Mouse (Mus musculus): ENCODE results near the gene L3mbtl3.

DNA sequence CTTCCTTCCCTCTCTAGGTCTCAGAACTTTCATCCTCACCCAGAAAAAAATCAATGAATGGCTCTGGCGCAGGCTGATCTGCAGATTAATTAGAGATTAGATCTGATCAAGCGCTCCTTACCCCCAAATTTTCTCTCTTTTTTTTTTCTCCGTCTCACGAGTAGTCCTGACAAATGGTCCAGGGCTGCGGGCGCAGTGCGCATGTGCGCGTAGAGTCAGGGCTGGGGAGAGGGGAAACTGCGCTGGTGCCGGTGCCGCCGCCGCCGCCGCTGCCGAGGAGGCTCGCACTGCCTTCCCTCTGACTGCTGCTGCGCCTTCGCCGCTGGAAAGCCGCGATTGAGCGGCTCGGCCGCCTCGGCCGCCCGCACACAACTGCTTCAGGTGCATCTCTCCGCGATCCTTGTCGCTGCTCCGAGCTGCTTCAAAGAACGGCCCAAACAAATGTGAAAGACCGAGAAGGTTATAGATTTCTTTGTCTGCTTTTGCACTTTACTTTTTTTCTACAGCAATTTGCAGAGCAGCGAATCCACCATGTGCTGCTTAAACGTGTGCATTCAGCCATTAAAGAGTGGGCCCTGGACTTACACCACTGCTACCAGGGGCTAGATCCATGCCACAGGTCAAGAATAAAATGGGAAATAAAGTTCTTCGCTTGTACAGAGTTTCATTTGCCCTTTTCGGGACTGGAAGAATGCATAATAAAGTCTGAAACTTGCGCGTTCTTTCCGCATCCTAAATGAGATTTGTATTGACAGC, at the start of gene L3mbtl3:
- TF ChIP-seq MAZ (IDR thresholded peaks at IDR 0.05; ENCODE audit: low read depth, low read length) (0 out of 2 replicates have a peak, but pooled peaks have one; percentile 6), MXI1 (IDR thresholded peaks at IDR 0.05; ENCODE audit: low read depth, low read length) (no peak; the same call in 1 of the 2 replicates), CTCF (conservative IDR thresholded peaks at IDR 0.05 in 1 of 2, IDR thresholded peaks at IDR 0.05 in 1 of 2; ENCODE audit: low read depth in 2 of 2, low read length in 2 of 2) (no peak), EP300 (IDR thresholded peaks at IDR 0.05; ENCODE audit: low read length) (no peak), ETS1 (conservative IDR thresholded peaks at IDR 0.05; ENCODE audit: low read depth, low read length) (no peak), CHD2 (IDR thresholded peaks at IDR 0.05; ENCODE audit: low read length) (no peak), MYC (IDR thresholded peaks at IDR 0.05; ENCODE audit: low read depth, low read length) (peak; percentile 60; the same call in 1 of the 2 replicates), TBP (conservative IDR thresholded peaks at IDR 0.05; ENCODE audit: low read depth, low read length) (0 out of 2 replicates have a peak, but pooled peaks have one; percentile 24), POLR2A (IDR thresholded peaks at IDR 0.05; ENCODE audit: low read depth, low read length) (no peak; the same call in 1 of the 2 replicates), MEF2A (IDR thresholded peaks at IDR 0.05; ENCODE audit: borderline replicate concordance, low read depth, low read length) (no peak), POLR2AphosphoS2 (IDR thresholded peaks at IDR 0.05; ENCODE audit: low read depth, low read length) (no peak), NELFE (IDR thresholded peaks at IDR 0.05; ENCODE audit: low read depth, low read length) (peak; percentile 49; the same call in 1 of the 2 replicates), NRF1 (IDR thresholded peaks at IDR 0.05; ENCODE audit: low read depth, low read length) (peak; percentile 95), USF1 (IDR thresholded peaks at IDR 0.05; ENCODE audit: low read depth, low read length) (no peak)
